Mouse (Mus musculus): ENCODE results near the gene Axin2. TPM values are rescaled to one million over a fixed set of nuclear protein-coding genes. Genes with fewer than 3 reads are reported as not detected.

Axin2 gene
- polyA plus RNA-seq, 1 experiment from 2014 or later = 7.8 TPM

- H3K27ac ChIP-seq (ENCODE audit: low read depth, low read length) = no peak overlapping the region
- 78% methylated on average over 5 of the region's 5 CpGs for WGBS
- H3K4me1 ChIP-seq (ENCODE audit: control insufficient read depth, insufficient read depth, low read length) = no peaks in the 10 kb centered on the region
- DNase-seq (ENCODE audit: low spot score) (no peak), ATAC-seq (no peak)
- H3K36me3 ChIP-seq (ENCODE audit: control insufficient read depth, insufficient read depth, low read length) = no peaks in the 10 kb centered on the region
- H3K9me3 ChIP-seq (replicated peaks; ENCODE audit: control insufficient read depth, low read length) = no peaks in the 10 kb centered on the region
- H3K4me2 ChIP-seq (ENCODE audit: low read length) = no peak overlapping the region
- no peaks in the 10 kb centered on the region for H3K27me3 ChIP-seq (replicated peaks; ENCODE audit: control insufficient read depth, insufficient read depth, low read length)
- no peak overlapping the region for H3K9ac ChIP-seq (ENCODE audit: low read length)
- H3K4me3 ChIP-seq (ENCODE audit: low read depth, low read length) = no peak overlapping the region
Measured at GRCm38 (mm10) chr11:108984711-108985419, 64.7 kb downstream of the Axin2 start.

GRCm38 (mm10) chr11:108985836-108986235, 65.7 kb downstream of the Axin2 start:
- Histone ChIP-seq H3K36me3 (ENCODE audit: control insufficient read depth, insufficient read depth, low read length) (no peaks in the 10 kb centered on the region), H3K27ac (ENCODE audit: low read depth, low read length) (no peak overlapping the region), H3K4me3 (ENCODE audit: low read depth, low read length) (no peak overlapping the region), H3K9me3 (replicated peaks; ENCODE audit: control insufficient read depth, low read length) (no peaks in the 10 kb centered on the region), H3K9ac (ENCODE audit: low read length) (no peak overlapping the region), H3K4me1 (ENCODE audit: control insufficient read depth, insufficient read depth, low read length) (no peaks in the 10 kb centered on the region), H3K4me2 (ENCODE audit: low read length) (no peak overlapping the region), H3K27me3 (replicated peaks; ENCODE audit: control insufficient read depth, insufficient read depth, low read length) (no peaks in the 10 kb centered on the region)
- DNase-seq (ENCODE audit: low spot score) = peak; percentile 10
- no peak for ATAC-seq
- WGBS = 60% methylated on average over 7 of the region's 7 CpGs

- Histone ChIP-seq H3K4me1 (ENCODE audit: control insufficient read depth, insufficient read depth, low read length) (no peaks in the 10 kb centered on the region), H3K9ac (ENCODE audit: low read length) (no peak overlapping the region), H3K4me3 (ENCODE audit: low read depth, low read length) (no peak overlapping the region), H3K27me3 (replicated peaks; ENCODE audit: control insufficient read depth, insufficient read depth, low read length) (no peaks in the 10 kb centered on the region), H3K9me3 (replicated peaks; ENCODE audit: control insufficient read depth, low read length) (no peaks in the 10 kb centered on the region), H3K27ac (ENCODE audit: low read depth, low read length) (no peak overlapping the region), H3K36me3 (ENCODE audit: control insufficient read depth, insufficient read depth, low read length) (no peaks in the 10 kb centered on the region), H3K4me2 (ENCODE audit: low read length) (no peak overlapping the region)
- peak; percentile 29; the same call in 1 of the 2 replicates for ATAC-seq
- peak; percentile 41 for DNase-seq (ENCODE audit: low spot score)
- WGBS = 73% methylated on average over 3 of the region's 3 CpGs
Measured at GRCm38 (mm10) chr11:108987226-108987625, 67.1 kb downstream of the Axin2 start.

GRCm38 (mm10) chr11:108987705-108988104, 67.6 kb downstream of the Axin2 start:
- H3K4me1 ChIP-seq (ENCODE audit: control insufficient read depth, insufficient read depth, low read length) = no peaks in the 10 kb centered on the region
- DNase-seq (ENCODE audit: low spot score) (no peak), ATAC-seq (no peak)
- no peaks in the 10 kb centered on the region for H3K36me3 ChIP-seq (ENCODE audit: control insufficient read depth, insufficient read depth, low read length)
- whole genome bisulfite sequencing = 82% methylated on average over 4 of the region's 4 CpGs
- H3K27me3 ChIP-seq (replicated peaks; ENCODE audit: control insufficient read depth, insufficient read depth, low read length) = no peaks in the 10 kb centered on the region
- no peak overlapping the region for H3K4me2 ChIP-seq (ENCODE audit: low read length)
- no peak overlapping the region for H3K9ac ChIP-seq (ENCODE audit: low read length)
- H3K9me3 ChIP-seq (replicated peaks; ENCODE audit: control insufficient read depth, low read length) = no peaks in the 10 kb centered on the region
- no peak overlapping the region for H3K27ac ChIP-seq (ENCODE audit: low read depth, low read length)
- no peak overlapping the region for H3K4me3 ChIP-seq (ENCODE audit: low read depth, low read length)

- Histone ChIP-seq H3K27ac (ENCODE audit: low read depth, low read length) (no peak overlapping the region), H3K27me3 (replicated peaks; ENCODE audit: control insufficient read depth, insufficient read depth, low read length) (no peaks in the 10 kb centered on the region), H3K36me3 (ENCODE audit: control insufficient read depth, insufficient read depth, low read length) (no peaks in the 10 kb centered on the region), H3K4me1 (ENCODE audit: control insufficient read depth, insufficient read depth, low read length) (no peaks in the 10 kb centered on the region), H3K9ac (ENCODE audit: low read length) (no peak overlapping the region), H3K4me2 (ENCODE audit: low read length) (no peak overlapping the region), H3K4me3 (ENCODE audit: low read depth, low read length) (no peak overlapping the region), H3K9me3 (replicated peaks; ENCODE audit: control insufficient read depth, low read length) (no peaks in the 10 kb centered on the region)
- WGBS = 92% methylated on average over 6 of the region's 6 CpGs
- DNase-seq (ENCODE audit: low spot score) (no peak), ATAC-seq (no peak)
Measured at GRCm38 (mm10) chr11:108988258-108988657, 68.1 kb downstream of the Axin2 start.

GRCm38 (mm10) chr11:108989940-108990339, 69.8 kb downstream of the Axin2 start:
- no peak overlapping the region for H3K4me3 ChIP-seq (ENCODE audit: low read depth, low read length)
- no peak overlapping the region for H3K9ac ChIP-seq (ENCODE audit: low read length)
- no peaks in the 10 kb centered on the region for H3K9me3 ChIP-seq (replicated peaks; ENCODE audit: control insufficient read depth, low read length)
- no peak overlapping the region for H3K4me2 ChIP-seq (ENCODE audit: low read length)
- 81% methylated on average over 8 of the region's 8 CpGs for WGBS
- no peaks in the 10 kb centered on the region for H3K36me3 ChIP-seq (ENCODE audit: control insufficient read depth, insufficient read depth, low read length)
- DNase-seq (ENCODE audit: low spot score) (no peak), ATAC-seq (no peak)
- H3K27ac ChIP-seq (ENCODE audit: low read depth, low read length) = no peak overlapping the region
- no peaks in the 10 kb centered on the region for H3K27me3 ChIP-seq (replicated peaks; ENCODE audit: control insufficient read depth, insufficient read depth, low read length)
- no peaks in the 10 kb centered on the region for H3K4me1 ChIP-seq (ENCODE audit: control insufficient read depth, insufficient read depth, low read length)

GRCm38 (mm10) chr11:108993414-108993813, 73.3 kb downstream of the Axin2 start:
- H3K4me2 ChIP-seq (ENCODE audit: low read length) = no peak overlapping the region
- WGBS = 96% methylated on average over 6 of the region's 6 CpGs
- ATAC-seq (no peak), DNase-seq (ENCODE audit: low spot score) (no peak)
- no peaks in the 10 kb centered on the region for H3K9me3 ChIP-seq (replicated peaks; ENCODE audit: control insufficient read depth, low read length)
- no peak overlapping the region for H3K27ac ChIP-seq (ENCODE audit: low read depth, low read length)
- H3K36me3 ChIP-seq (ENCODE audit: control insufficient read depth, insufficient read depth, low read length) = no peaks in the 10 kb centered on the region
- no peak overlapping the region for H3K9ac ChIP-seq (ENCODE audit: low read length)
- H3K4me1 ChIP-seq (ENCODE audit: control insufficient read depth, insufficient read depth, low read length) = no peaks in the 10 kb centered on the region
- H3K4me3 ChIP-seq (ENCODE audit: low read depth, low read length) = no peak overlapping the region
- no peaks in the 10 kb centered on the region for H3K27me3 ChIP-seq (replicated peaks; ENCODE audit: control insufficient read depth, insufficient read depth, low read length)

GRCm38 (mm10) chr11:108995196-108995989, 75.2 kb downstream of the Axin2 start:
- ATAC-seq (no peak), DNase-seq (ENCODE audit: low spot score) (no peak)
- Histone ChIP-seq H3K4me1 (ENCODE audit: control insufficient read depth, insufficient read depth, low read length) (no peaks in the 10 kb centered on the region), H3K9me3 (replicated peaks; ENCODE audit: control insufficient read depth, low read length) (no peaks in the 10 kb centered on the region), H3K27ac (ENCODE audit: low read depth, low read length) (no peak overlapping the region), H3K4me3 (ENCODE audit: low read depth, low read length) (no peak overlapping the region), H3K36me3 (ENCODE audit: control insufficient read depth, insufficient read depth, low read length) (no peaks in the 10 kb centered on the region), H3K4me2 (ENCODE audit: low read length) (no peak overlapping the region), H3K27me3 (replicated peaks; ENCODE audit: control insufficient read depth, insufficient read depth, low read length) (no peaks in the 10 kb centered on the region), H3K9ac (ENCODE audit: low read length) (no peak overlapping the region)
- WGBS = 61% methylated on average over 10 of the region's 10 CpGs

- H3K27me3 ChIP-seq (replicated peaks; ENCODE audit: control insufficient read depth, insufficient read depth, low read length) = no peaks in the 10 kb centered on the region
- H3K9ac ChIP-seq (ENCODE audit: low read length) = no peak overlapping the region
- H3K27ac ChIP-seq (ENCODE audit: low read depth, low read length) = no peak overlapping the region
- H3K9me3 ChIP-seq (replicated peaks; ENCODE audit: control insufficient read depth, low read length) = no peaks in the 10 kb centered on the region
- no peak overlapping the region for H3K4me2 ChIP-seq (ENCODE audit: low read length)
- no peaks in the 10 kb centered on the region for H3K4me1 ChIP-seq (ENCODE audit: control insufficient read depth, insufficient read depth, low read length)
- DNase-seq (ENCODE audit: low spot score) = no peak
- WGBS = 90% methylated on average over 2 of the region's 2 CpGs
- no peak for ATAC-seq
- H3K36me3 ChIP-seq (ENCODE audit: control insufficient read depth, insufficient read depth, low read length) = no peaks in the 10 kb centered on the region
- H3K4me3 ChIP-seq (ENCODE audit: low read depth, low read length) = no peak overlapping the region
Measured at GRCm38 (mm10) chr11:108995990-108996533, 75.9 kb downstream of the Axin2 start.
